14 mouse cellular contexts compared by ENCODE assay signal in the genomic region with DNA sequence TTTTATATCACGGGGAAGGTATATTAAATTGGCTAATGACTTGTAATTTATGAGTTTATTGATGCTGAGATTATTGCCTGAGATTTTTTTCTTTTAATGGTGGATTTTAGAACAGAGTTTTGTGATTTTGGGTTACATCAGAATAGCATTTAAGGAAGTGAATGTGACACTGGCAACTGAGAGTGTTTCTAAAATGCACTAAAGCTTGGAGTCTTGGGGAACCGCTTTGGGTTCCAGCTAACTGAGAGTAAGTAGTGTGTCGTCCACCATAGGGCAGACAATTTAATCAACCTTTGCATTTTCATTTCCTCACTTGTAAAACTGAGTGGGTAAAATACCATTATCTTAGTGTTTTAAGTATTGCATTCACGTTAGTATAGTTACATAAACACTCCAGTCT.
"Had no signal": no experiment of that assay in that cellular context is flagged by ENCODE, and none has a peak within 500 bp of the region (broad histone marks: within the 10 kb centered on the region; RNA-seq: fewer than 3 reads in every experiment).

No protein-coding gene starts in this region.

- H3K27ac ChIP-seq: liver, embryonic 15.5 days; lung, embryonic 15.5 days; midbrain, embryonic 10.5 days; midbrain, embryonic 12.5 days; neural tube, embryonic 13.5 days; neural tube, embryonic 15.5 days had no signal

- H3K36me3 ChIP-seq: neural tube, embryonic 15.5 days had no signal

- H3K4me3 ChIP-seq: liver, embryonic 15.5 days; lung, embryonic 15.5 days; midbrain, embryonic 10.5 days; midbrain, embryonic 12.5 days; myocyte; neural tube, embryonic 13.5 days; neural tube, embryonic 15.5 days had no signal

- H3K9me3 ChIP-seq: liver, embryonic 15.5 days; lung, embryonic 15.5 days; midbrain, embryonic 12.5 days; neural tube, embryonic 13.5 days; neural tube, embryonic 15.5 days had no signal

- H3K4me1 ChIP-seq: lung, embryonic 15.5 days; midbrain, embryonic 10.5 days; midbrain, embryonic 12.5 days had no signal

- DNase-seq: lung, adult 2 months; right cerebral cortex, adult 18-20 months; right cerebral cortex, postnatal 25 days; right cerebral cortex, postnatal 4 days had no signal

- H3K4me2 ChIP-seq: liver, embryonic 15.5 days; lung, embryonic 15.5 days; midbrain, embryonic 12.5 days; neural tube, embryonic 13.5 days; neural tube, embryonic 15.5 days had no signal

- H3K27me3 ChIP-seq: liver, embryonic 15.5 days; lung, embryonic 15.5 days; midbrain, embryonic 12.5 days; neural tube, embryonic 13.5 days; neural tube, embryonic 15.5 days had no signal

- H3K9ac ChIP-seq: liver, embryonic 15.5 days; liver, postnatal 0 days; lung, embryonic 15.5 days; midbrain, embryonic 12.5 days; neural tube, embryonic 13.5 days; neural tube, embryonic 15.5 days had no signal

- ATAC-seq: liver, postnatal 0 days; lung, postnatal 0 days; midbrain, embryonic 16.5 days had no signal
